Mouse (Mus musculus) cerebral cortex, adult 2 months (tissue): Measurements from ENCODE around the gene Mxd3.

Source experiments
- WGBS: fragments of 180-500 bp; shearing (Covaris S2); methylation state at CpG from one replicate; pipeline ENCODE4 v1.1.7; 2018; 5-methylcytosine and 5-hydroxymethylcytosine counted together

Mxd3 gene

GRCm38 (mm10) chr13:55330567-55331400 is 1.2 kb upstream of the Mxd3 start:
- 60% methylated on average over 14 of the region's 14 CpGs for WGBS

GRCm38 (mm10) chr13:55329109-55329682 is 427 bp downstream of the Mxd3 start:
- WGBS: under 1% methylated on average over 29 of the region's 29 CpGs

- WGBS: 84% methylated on average over 4 of the region's 4 CpGs
Observed at GRCm38 (mm10) chr13:55328641-55329040, 982 bp downstream of the Mxd3 start.

- 89% methylated on average over 6 of the region's 6 CpGs for WGBS
Observed at GRCm38 (mm10) chr13:55328171-55328570, 1.5 kb downstream of the Mxd3 start.

DNA sequence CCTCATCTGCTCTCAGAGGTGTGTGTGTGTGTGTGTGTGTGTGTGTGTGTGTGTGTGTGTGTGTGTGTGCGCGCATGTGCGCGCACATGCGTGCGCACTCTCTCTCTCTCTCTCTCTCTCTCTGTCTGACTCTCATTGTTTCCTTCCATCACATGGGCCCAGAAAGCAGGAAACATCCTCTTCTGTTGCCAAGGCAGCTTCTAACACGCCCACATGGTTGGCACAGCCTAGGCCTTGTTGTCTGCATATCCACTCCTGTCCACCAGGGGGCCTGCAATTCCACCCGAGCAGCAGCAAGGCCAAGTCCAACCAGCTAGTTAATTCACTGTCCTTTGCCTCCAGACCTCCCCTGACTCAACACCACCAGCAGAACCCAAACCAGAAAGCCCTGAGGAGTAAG is 2.0 kb downstream of the Mxd3 start:
- 2% methylated on average over 8 of the region's 8 CpGs for WGBS

DNA sequence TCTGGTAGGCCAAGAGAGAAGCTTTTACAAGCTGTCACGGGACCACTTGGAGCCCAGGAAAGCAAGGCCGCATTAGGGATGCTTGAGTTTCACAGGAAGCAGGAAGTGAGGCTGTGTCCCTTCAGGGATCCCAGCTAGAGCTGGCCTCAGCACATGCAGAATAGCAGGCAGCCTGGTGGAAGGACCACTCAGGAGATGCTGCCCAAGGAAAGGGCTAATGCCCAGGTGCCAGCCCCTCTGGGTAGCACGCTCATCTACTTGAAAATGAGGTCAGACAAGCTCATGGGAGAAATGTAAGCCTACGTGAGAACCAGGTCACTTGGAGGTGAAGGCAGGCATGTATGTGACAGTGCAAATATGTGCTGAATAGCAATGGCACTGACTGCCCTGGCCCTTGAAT is 2.5 kb downstream of the Mxd3 start:
- WGBS: 47% methylated on average over 4 of the region's 4 CpGs

DNA sequence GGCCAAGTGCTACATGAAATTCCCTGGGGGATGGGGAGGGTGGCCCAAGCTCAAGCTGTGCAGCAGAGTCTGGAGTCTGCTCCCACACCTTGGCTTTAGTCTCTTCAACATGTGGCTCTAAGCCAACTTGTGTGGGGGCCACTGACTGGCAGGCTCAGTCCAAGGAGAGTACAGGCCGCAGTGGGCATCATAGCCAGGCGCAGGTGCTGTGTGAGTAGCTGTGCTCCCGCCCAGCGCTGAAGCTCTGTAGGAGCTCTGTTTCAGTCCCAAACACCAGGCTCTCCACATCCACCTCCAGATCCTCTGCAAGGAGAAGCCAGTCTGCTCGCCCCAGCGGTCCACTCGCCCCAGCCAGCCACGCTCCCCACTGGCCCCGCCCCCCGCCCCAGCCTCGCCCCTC is 4.0 kb downstream of the Mxd3 start:
- WGBS: 62% methylated on average over 11 of the region's 11 CpGs

DNA sequence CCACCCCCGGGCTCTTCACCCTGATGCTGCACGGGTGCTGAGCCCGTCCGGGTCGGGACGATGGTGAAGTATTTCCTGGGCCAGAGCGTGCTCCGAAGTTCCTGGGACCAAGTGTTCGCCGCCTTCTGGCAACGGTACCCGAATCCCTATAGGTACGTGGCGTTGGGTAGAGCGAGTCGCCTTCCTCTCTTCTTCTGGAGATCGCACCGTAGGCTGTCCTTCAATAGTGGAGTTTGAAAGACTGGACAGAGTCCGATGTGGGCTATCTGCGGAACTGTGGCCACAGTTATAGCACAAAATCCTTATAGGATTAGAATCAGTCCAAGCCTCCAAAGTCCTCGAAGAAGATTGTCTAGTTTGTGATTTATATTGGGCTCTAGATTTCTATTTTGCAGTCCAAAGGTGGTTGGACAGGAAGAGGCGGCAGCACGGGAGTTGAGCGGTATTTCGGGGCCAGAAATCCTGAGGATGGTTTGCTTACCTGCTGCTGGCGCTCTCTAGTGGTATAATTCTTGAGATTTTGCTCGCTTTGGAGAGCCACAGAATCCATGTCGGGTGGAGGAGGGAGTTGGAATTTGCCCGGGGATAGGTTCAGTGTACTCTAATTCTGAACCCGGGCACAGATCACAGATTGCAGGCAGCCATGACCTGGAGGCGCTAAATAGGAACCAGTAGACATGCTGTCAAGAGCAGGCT is 7.3 kb downstream of the Mxd3 start:
- WGBS: 2% methylated on average over 31 of the region's 31 CpGs

DNA sequence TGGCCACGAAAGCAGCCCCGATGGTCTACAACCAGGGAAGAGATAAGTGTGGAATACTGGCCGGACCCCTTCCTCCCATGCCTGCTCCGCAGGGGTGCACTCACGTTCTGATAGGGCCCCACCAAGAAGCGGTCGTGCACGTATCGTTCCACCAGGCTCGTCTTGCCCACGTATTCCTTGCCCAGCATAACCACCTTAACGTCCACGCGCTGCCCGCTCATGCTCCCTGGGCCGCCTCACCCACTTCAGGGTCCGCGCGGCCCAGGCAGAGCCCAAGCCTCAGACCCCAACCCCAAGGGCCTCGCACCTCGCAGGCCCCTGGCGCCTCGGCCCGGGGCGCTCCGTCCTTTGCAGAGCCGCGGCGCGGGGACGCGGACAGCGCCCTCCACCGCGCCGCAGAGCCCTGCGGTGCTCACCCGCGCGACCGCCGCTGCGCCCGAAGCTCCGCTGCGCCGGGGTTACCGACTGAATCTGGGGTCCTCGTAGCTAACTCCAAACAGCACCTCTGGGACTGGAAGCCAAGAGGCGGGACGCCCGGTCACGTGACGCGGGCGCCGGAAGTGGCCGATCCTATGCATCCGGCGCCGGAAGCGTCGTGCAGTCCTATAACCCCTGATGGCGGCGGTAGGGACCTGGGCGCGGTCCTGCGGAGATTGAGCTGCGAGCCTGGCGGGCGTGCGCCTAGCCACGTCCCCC is 8.0 kb downstream of the Mxd3 start, which contains the start of gene Rab24:
Gene Rab24 (minus strand): TSS at position 513 of the 696 bp plus-strand sequence.
- under 1% methylated on average over 73 of the region's 73 CpGs for WGBS

DNA sequence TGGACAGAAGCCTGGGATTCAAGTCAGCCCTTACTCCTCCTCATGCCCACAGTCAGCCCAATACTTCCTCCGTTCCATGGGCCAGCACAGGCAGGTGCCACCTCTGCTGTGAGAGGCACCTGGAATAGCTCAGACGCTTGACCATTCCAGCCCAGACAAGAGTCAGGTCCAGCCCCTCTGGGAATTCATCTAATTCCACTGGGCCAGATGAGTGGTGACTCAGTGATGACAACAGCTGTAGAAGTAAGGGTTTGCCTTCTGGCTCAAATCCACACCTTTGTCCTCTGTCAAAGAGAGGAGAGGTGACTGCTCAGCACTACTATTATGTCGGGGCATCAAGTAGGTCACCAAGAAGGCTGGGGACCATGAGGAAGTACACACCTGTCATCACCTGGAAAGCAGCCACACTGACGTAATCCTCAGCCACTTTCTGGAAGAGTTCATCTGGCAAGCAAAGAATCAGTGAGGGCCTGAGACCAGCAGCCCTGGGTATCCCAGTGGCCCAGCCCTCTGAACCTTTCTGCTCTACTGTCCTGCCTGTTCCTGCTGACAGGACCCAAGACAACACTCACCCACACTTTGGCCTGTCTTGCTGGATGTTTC is 9.6 kb downstream of the Mxd3 start, which contains the start of gene Prelid1:
Gene Prelid1 (plus strand): TSS at position 570 of the 603 bp plus-strand sequence.
- 58% methylated on average over 4 of the region's 4 CpGs for WGBS

GRCm38 (mm10) chr13:55318351-55318750 is 11.3 kb downstream of the Mxd3 start:
- WGBS: 47% methylated on average over 3 of the region's 3 CpGs

GRCm38 (mm10) chr13:55314891-55315412 is 14.7 kb downstream of the Mxd3 start:
- 76% methylated on average over 2 of the region's 2 CpGs for WGBS

DNA sequence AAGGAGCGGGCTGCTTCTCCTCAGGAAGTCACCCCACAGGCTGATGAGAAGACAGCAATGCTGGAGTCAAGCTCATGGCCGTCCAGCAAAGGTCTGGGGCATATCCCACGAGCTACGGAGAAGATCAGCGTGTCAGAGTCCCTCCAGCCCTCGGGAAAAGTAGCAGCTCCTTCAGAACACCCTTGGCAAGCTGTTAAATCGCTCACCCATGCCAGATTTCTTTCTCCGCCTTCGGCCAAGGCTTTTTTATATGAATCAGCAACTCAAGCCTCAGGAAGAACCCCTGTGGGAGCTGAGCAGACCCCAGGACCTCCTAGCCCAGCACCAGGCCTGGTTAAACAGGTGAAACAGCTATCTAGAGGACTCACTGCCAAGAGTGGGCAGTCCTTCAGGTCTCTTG is 16.6 kb downstream of the Mxd3 start:
- 48% methylated on average over 9 of the region's 9 CpGs for WGBS

- 46% methylated on average over 8 of the region's 8 CpGs for WGBS
Observed at GRCm38 (mm10) chr13:55312028-55312630, 17.5 kb downstream of the Mxd3 start.

- WGBS: 81% methylated on average over 5 of the region's 5 CpGs
Observed at GRCm38 (mm10) chr13:55300913-55301312, 28.7 kb downstream of the Mxd3 start.

DNA sequence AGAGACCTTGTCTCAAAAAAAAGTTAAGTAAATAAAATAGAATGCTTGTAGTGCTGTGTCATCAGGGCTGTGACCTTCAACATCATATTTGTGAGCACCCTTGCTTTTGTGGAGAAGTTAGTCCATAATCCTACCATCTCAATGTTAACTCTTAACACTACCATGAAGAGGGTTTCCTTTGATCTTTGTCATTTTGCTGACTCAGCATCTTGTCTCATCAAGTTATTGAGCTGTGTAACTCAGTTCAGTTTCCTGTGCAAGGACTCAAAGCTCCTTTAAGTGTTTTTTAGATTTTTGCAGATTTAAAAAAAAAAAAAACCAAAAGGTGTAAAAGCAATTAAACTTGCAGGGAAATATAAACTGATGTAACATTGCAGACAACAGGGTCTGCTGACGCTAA is 32.9 kb downstream of the Mxd3 start:
- WGBS: 96% methylated on average over 1 of the region's 1 CpGs

GRCm38 (mm10) chr13:55288854-55289253 is 40.8 kb downstream of the Mxd3 start:
- WGBS: 68% methylated on average over 3 of the region's 3 CpGs

DNA sequence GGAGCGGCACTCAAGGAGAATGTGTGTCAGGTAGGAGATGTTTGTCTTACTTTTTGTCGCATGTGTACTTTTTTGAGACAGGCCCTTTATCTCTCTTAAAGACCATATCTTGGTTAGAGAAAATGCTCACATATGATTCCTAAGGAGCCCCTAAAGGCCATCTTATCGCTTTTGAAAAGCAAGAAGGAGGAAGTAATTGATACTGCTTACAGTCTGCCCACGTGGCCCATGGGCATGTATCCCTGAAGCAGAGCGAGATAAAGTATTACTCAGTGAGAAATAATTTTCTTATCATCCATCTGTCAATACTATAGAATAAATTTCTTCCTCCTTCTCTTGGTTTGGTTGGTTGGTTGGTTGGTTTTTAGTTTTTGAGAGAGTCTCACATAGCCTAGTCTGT is 52.0 kb downstream of the Mxd3 start:
- WGBS: 89% methylated on average over 5 of the region's 5 CpGs

DNA sequence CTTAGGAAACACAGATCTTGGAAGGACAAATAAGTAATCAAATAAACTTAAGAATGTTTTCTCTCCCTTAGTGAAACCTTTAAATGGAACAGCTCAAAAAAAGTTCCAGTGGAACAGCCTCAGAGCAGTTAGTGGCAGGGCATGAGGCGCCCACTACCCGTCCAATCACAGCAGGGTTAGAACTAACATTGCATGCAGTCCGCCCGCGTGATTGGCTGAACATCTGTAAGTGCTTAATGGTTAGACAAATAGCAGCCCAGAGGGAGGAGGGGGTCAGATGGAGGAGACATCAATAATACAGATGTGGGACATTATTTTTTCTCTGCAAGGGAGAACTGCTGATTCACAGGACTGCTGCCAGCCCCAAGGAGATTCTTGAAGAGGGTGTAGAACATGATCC is 52.4 kb downstream of the Mxd3 start:
- WGBS: 88% methylated on average over 5 of the region's 5 CpGs
